Mouse (Mus musculus): ENCODE measurements around the gene Tecr. TPM values are rescaled to one million over a fixed set of nuclear protein-coding genes. Genes with fewer than 3 reads are reported as not detected.
"Not testable (repeated sequence)": the region's sequence is repeated elsewhere in the genome, so short reads cannot be mapped to it uniquely, and the experiment has no call there.

Tecr gene
- polyA plus RNA-seq, 1 experiment: 310 TPM

DNA sequence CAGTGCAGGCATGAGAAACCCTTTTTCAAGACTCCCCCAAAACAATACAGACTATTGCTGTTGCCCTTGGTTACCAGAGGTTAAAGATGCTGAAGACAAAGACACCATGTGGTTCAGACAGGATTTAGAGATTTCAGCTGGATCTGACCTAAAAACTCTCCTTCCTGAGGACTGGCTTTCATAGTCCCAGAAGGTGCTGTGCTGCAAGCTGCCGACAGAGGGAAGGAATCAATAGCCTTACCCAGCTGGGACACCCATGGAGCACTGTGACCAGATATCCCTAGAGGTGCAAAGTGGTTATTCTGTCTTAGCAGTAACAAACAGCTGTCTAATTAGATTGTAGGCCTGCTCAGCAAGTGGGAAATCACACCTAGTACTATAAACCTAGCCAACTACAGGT is 9.6 kb downstream of the Tecr start:
- H3K27me3 ChIP-seq (ENCODE audit: control insufficient read depth, insufficient read depth, low read length, poor library complexity, severe bottlenecking): no peaks in the 10 kb centered on the region
- TF ChIP-seq POLR2A (IDR thresholded peaks at IDR 0.05; ENCODE audit: insufficient read depth, low read length) (no peak), EP300 (IDR thresholded peaks at IDR 0.05; ENCODE audit: insufficient read depth, low read depth, low read length) (no peak), CTCF (IDR thresholded peaks at IDR 0.05; ENCODE audit: low read depth, low read length) (peak; percentile 2)
- H3K27ac ChIP-seq (ENCODE audit: insufficient read depth, low read length): no peak overlapping the region
- no peak overlapping the region for H3K9ac ChIP-seq (ENCODE audit: low read depth, poor library complexity, severe bottlenecking)
- H3K9me3 ChIP-seq (replicated peaks; ENCODE audit: control insufficient read depth, insufficient read depth, low read length, poor library complexity, severe bottlenecking): no peaks in the 10 kb centered on the region
- no peak overlapping the region for H3K4me3 ChIP-seq (ENCODE audit: low read depth, low read length)
- no peaks in the 10 kb centered on the region for H3K36me3 ChIP-seq (ENCODE audit: control insufficient read depth, insufficient read depth, low read length, poor library complexity, severe bottlenecking)
- peaks cover 4% of the 10 kb centered on the region for H3K4me1 ChIP-seq (ENCODE audit: control insufficient read depth, insufficient read depth, low read length)

- Histone ChIP-seq H3K9ac (ENCODE audit: low read depth, poor library complexity, severe bottlenecking) (no peak overlapping the region), H3K36me3 (ENCODE audit: control insufficient read depth, insufficient read depth, low read length, poor library complexity, severe bottlenecking) (peaks cover 4% of the 10 kb centered on the region), H3K27ac (ENCODE audit: insufficient read depth, low read length) (no peak overlapping the region), H3K4me1 (ENCODE audit: control insufficient read depth, insufficient read depth, low read length) (peaks cover 6% of the 10 kb centered on the region), H3K27me3 (ENCODE audit: control insufficient read depth, insufficient read depth, low read length, poor library complexity, severe bottlenecking) (no peaks in the 10 kb centered on the region), H3K4me3 (ENCODE audit: low read depth, low read length) (no peak overlapping the region), H3K9me3 (replicated peaks; ENCODE audit: control insufficient read depth, insufficient read depth, low read length, poor library complexity, severe bottlenecking) (no peaks in the 10 kb centered on the region)
- TF ChIP-seq EP300 (IDR thresholded peaks at IDR 0.05; ENCODE audit: insufficient read depth, low read depth, low read length): no peak
- no peak for TF ChIP-seq POLR2A (IDR thresholded peaks at IDR 0.05; ENCODE audit: insufficient read depth, low read length)
- TF ChIP-seq CTCF (IDR thresholded peaks at IDR 0.05; ENCODE audit: low read depth, low read length): no peak
Measured at GRCm38 (mm10) chr8:83596369-83596768, 11.4 kb downstream of the Tecr start.

DNA sequence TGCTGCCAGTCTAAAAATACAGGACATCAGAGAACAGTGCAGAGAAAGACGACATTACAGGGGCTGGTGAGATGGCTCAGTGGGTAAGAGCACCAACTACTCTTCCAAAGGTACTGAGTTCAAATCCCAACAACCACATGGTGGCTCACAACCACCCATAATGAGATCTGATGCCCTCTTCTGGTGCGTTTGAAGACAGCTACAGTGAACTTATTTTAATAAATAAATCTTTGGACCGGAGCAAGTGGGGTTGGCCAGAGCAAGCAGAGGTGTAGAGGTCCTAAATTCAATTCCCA is 12.8 kb downstream of the Tecr start:
- Histone ChIP-seq H3K9ac (ENCODE audit: low read depth, poor library complexity, severe bottlenecking) (peak overlapping the region; percentile 70), H3K27ac (ENCODE audit: insufficient read depth, low read length) (peak overlapping the region; percentile 77)

DNA sequence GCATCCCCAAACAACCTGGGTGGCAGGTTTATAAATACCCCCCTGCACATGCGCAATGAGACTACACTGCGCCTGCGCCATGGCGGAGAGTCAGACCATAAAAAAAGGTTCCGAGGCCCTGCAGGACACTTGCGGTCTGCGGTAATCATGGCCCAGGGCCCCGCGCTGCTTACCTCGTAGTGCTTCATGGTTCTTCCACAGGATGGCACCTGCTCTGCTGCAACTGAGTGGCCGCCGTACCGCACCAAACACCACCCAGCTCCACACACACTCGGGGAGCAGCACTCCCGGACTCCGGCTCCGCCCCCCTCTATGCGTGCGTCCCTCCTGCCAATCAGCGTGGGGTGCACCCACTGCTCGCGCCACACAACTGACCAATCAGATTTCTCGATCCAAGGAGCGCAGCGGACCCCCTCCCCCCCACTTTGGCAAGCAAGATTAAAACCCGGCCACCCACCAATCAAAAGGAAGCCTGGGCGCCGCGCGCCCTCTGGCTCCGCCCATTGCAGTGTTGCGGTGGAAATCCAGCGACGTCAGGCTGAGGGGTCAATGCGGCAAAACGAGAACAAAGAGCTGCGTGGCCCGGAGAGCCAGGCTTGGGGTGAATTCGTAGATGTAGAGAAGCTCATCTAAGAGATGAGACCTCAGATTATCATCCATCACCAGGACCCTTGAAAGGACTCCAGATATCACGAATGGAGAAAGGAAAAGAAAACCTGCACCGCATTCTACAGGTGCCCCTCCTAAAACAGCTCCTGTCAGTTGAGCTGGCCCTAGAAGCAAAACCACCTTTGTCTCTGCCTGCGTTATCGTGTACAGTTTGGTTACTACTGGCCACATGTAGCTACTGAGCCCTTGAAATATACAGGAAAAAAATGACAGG is 13.4 kb downstream of the Tecr start:
- Histone ChIP-seq H3K27me3 (ENCODE audit: control insufficient read depth, insufficient read depth, low read length, poor library complexity, severe bottlenecking) (no peaks in the 10 kb centered on the region), H3K27ac (ENCODE audit: insufficient read depth, low read length) (peak overlapping the region; percentile 77), H3K4me1 (ENCODE audit: control insufficient read depth, insufficient read depth, low read length) (peaks cover 1% of the 10 kb centered on the region), H3K9me3 (replicated peaks; ENCODE audit: control insufficient read depth, insufficient read depth, low read length, poor library complexity, severe bottlenecking) (no peaks in the 10 kb centered on the region), H3K9ac (ENCODE audit: low read depth, poor library complexity, severe bottlenecking) (peak overlapping the region; percentile 70), H3K4me3 (ENCODE audit: low read depth, low read length) (peak overlapping the region; percentile 83), H3K36me3 (ENCODE audit: control insufficient read depth, insufficient read depth, low read length, poor library complexity, severe bottlenecking) (peaks cover 7% of the 10 kb centered on the region)
- TF ChIP-seq EP300 (IDR thresholded peaks at IDR 0.05; ENCODE audit: insufficient read depth, low read depth, low read length) (no peak), CTCF (IDR thresholded peaks at IDR 0.05; ENCODE audit: low read depth, low read length) (no peak), POLR2A (IDR thresholded peaks at IDR 0.05; ENCODE audit: insufficient read depth, low read length) (peak; percentile 40)

More for the DNA sequence above, 12.8 kb downstream of the Tecr start:
- H3K4me1 ChIP-seq (ENCODE audit: control insufficient read depth, insufficient read depth, low read length); H3K9me3 ChIP-seq (replicated peaks; ENCODE audit: control insufficient read depth, insufficient read depth, low read length, poor library complexity, severe bottlenecking); H3K36me3 ChIP-seq (ENCODE audit: control insufficient read depth, insufficient read depth, low read length, poor library complexity, severe bottlenecking); H3K27me3 ChIP-seq (ENCODE audit: control insufficient read depth, insufficient read depth, low read length, poor library complexity, severe bottlenecking): not testable (repeated sequence)
- peak overlapping the region; percentile 67 for H3K4me3 ChIP-seq (ENCODE audit: low read depth, low read length)

DNA sequence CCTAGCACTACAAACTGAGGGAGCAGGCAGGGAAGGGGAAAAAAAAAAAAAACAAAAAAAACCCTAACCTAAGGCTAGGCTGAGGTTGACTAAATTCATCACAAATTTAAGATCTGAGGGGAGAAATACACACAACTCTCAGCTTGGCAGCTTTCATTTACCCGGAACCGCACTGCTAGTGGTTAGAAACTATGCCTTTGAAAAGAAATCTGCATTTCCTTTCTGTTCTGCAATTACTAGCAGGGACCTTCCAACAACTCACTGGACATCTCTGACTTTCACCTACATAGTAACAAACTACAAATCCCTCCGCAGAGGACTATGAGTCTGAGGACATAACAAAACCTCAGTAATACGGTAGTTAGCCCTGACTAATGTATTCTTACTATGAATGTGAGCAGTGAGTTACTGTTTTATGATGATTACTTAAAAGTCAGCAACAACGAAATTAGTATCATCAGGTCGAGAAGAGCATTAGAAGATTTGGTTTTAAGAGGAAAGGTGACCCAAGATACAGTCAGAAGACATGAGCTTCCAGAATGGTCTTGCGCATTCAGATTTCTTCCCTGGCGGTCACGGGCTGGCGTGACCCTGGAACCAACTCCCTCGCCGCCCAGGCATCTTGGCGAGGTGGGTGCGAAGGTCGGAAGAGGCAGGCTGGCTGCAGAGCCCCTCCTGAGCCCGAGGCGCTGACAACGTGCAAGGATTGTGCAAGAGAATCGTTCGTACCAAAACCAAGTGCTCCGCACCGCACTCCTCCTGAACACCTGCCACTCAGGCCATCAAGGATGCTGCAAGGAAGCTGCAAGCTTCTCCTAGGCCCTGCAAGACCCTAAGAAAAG is 14.2 kb downstream of the Tecr start:
- Histone ChIP-seq H3K27me3 (ENCODE audit: control insufficient read depth, insufficient read depth, low read length, poor library complexity, severe bottlenecking) (no peaks in the 10 kb centered on the region), H3K9me3 (replicated peaks; ENCODE audit: control insufficient read depth, insufficient read depth, low read length, poor library complexity, severe bottlenecking) (no peaks in the 10 kb centered on the region), H3K9ac (ENCODE audit: low read depth, poor library complexity, severe bottlenecking) (peak overlapping the region; percentile 67), H3K4me1 (ENCODE audit: control insufficient read depth, insufficient read depth, low read length) (peaks cover 1% of the 10 kb centered on the region), H3K27ac (ENCODE audit: insufficient read depth, low read length) (peak overlapping the region; percentile 45), H3K4me3 (ENCODE audit: low read depth, low read length) (peak overlapping the region; percentile 83), H3K36me3 (ENCODE audit: control insufficient read depth, insufficient read depth, low read length, poor library complexity, severe bottlenecking) (peaks cover 8% of the 10 kb centered on the region)
- TF ChIP-seq CTCF (IDR thresholded peaks at IDR 0.05; ENCODE audit: low read depth, low read length) (no peak), POLR2A (IDR thresholded peaks at IDR 0.05; ENCODE audit: insufficient read depth, low read length) (no peak), EP300 (IDR thresholded peaks at IDR 0.05; ENCODE audit: insufficient read depth, low read depth, low read length) (no peak)

DNA sequence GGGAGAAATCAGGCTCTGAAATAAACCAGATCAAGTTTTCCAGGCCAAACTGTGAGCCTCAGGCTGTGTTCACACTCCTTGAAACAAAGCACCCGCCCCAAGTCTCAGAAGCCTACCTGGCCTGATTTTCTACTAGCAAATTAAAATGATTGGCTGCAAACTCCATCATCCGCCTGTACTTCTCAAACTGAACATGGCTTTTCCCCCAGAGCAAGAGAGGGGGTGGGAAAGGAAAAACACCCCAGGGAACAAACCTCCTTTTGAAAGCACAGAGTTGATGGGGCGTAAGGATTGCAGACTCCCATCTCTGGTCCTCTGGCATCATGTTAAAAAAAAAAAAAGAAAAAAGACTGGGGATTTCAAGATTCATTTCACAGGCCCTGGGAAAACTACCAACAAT is 15.1 kb downstream of the Tecr start:
- H3K9me3 ChIP-seq (replicated peaks; ENCODE audit: control insufficient read depth, insufficient read depth, low read length, poor library complexity, severe bottlenecking): no peaks in the 10 kb centered on the region
- peak overlapping the region; percentile 32 for H3K4me3 ChIP-seq (ENCODE audit: low read depth, low read length)
- no peaks in the 10 kb centered on the region for H3K27me3 ChIP-seq (ENCODE audit: control insufficient read depth, insufficient read depth, low read length, poor library complexity, severe bottlenecking)
- peaks cover 1% of the 10 kb centered on the region for H3K4me1 ChIP-seq (ENCODE audit: control insufficient read depth, insufficient read depth, low read length)
- H3K36me3 ChIP-seq (ENCODE audit: control insufficient read depth, insufficient read depth, low read length, poor library complexity, severe bottlenecking): peaks cover 8% of the 10 kb centered on the region
- TF ChIP-seq POLR2A (IDR thresholded peaks at IDR 0.05; ENCODE audit: insufficient read depth, low read length) (no peak), EP300 (IDR thresholded peaks at IDR 0.05; ENCODE audit: insufficient read depth, low read depth, low read length) (no peak), CTCF (IDR thresholded peaks at IDR 0.05; ENCODE audit: low read depth, low read length) (no peak)
- no peak overlapping the region for H3K27ac ChIP-seq (ENCODE audit: insufficient read depth, low read length)
- H3K9ac ChIP-seq (ENCODE audit: low read depth, poor library complexity, severe bottlenecking): peak overlapping the region; percentile 67

All from ES-Bruce4 (cell line).